Mouse (Mus musculus): ENCODE results near the gene Pald1. TPM values are rescaled to one million over a fixed set of nuclear protein-coding genes. Genes with fewer than 3 reads are reported as not detected.

The Pald1 gene
- total RNA-seq, 1 experiment from 2014 or later: 0.84 TPM

DNA sequence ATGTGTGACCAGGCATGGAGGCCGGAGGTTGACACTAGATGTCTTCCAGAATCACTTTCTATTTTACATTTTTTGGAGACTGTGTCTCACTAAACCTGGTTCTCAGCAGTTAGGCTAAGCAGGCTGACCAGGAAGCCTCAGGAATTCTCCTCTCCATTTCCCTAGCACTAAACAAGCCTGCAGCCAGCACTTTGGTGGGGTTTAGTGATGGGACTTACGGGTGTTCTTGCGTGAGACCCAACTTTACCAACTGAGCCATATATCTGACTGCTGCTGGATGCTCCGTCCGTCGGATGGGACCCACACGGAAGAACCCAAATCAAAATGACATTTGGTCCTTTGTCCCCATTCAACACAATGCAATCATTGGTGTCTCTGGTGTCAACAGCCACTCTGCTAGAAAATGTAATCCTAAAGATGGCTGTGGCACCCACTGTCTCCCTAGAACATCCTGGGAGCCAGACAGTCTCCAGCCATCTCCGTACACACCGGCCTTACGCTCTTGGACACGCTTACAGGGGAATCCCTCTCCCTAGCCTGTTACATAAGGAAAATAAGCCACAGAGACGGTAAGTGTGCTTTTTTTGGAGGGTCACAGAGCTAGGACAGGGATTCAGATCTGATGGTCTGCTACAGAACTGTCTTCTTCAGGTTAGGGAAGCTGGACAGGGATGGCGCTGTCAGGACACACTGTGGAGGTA, 3.8 kb downstream of the Pald1 start:
- ATAC-seq (replicated peaks in 1 of 2; ENCODE audit: insufficient read depth in 1 of 2, low FRiP score in 2 of 2, low TSS enrichment in 1 of 2, low read depth in 1 of 2, poor library complexity in 2 of 2, severe bottlenecking in 2 of 2): no peak

- ATAC-seq (replicated peaks in 1 of 2; ENCODE audit: insufficient read depth in 1 of 2, low FRiP score in 2 of 2, low TSS enrichment in 1 of 2, low read depth in 1 of 2, poor library complexity in 2 of 2, severe bottlenecking in 2 of 2): no peak
Observed at GRCm38 (mm10) chr10:61378698-61379097, 4.6 kb downstream of the Pald1 start.

DNA sequence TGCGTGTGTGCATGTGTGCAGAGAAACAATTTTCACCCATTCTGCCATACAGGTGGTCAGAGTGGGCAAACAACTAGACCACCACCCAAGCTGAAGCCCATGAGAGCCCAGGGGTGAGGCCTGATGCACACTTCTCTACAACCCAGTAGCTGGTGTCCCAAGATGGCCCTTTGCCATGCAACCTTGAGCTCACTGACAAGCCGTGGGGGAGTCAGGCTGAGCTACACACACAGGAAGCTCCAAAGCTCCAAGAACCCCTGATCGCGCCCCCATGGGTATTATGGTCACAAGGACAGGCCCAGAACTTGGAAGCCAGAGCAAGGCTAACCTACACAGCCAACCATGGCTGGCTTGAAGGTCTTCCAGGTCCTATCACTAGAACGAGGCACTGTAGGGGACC, 5.3 kb downstream of the Pald1 start:
- ATAC-seq (replicated peaks in 1 of 2; ENCODE audit: insufficient read depth in 1 of 2, low FRiP score in 2 of 2, low TSS enrichment in 1 of 2, low read depth in 1 of 2, poor library complexity in 2 of 2, severe bottlenecking in 2 of 2): no peak

GRCm38 (mm10) chr10:61374771-61375481, 8.4 kb downstream of the Pald1 start:
- no peak; a peak in 1 of 4 replicates for ATAC-seq (replicated peaks in 1 of 2; ENCODE audit: insufficient read depth in 1 of 2, low FRiP score in 2 of 2, low TSS enrichment in 1 of 2, low read depth in 1 of 2, poor library complexity in 2 of 2, severe bottlenecking in 2 of 2)

- no peak; a peak in 1 of 4 replicates for ATAC-seq (replicated peaks in 1 of 2; ENCODE audit: insufficient read depth in 1 of 2, low FRiP score in 2 of 2, low TSS enrichment in 1 of 2, low read depth in 1 of 2, poor library complexity in 2 of 2, severe bottlenecking in 2 of 2)
Observed at GRCm38 (mm10) chr10:61374076-61374475, 9.3 kb downstream of the Pald1 start.

DNA sequence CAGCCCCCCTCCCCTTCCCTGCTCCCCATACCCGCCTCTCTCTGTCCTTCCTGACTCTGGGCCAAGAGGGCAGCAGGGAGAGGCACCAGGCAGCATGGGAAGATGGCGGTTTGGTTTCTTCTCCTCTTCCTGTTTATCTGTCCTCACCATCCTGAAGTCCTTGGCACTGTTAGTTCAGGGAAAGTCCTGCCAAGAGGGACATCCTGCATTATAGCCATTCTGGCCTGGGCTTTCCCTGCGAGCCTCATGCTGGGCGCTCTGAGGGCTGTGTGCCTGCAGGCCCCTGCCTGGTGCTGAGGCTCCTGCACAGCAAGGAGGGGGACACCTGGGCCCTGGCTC, 10.8 kb downstream of the Pald1 start:
- no peak for ATAC-seq (replicated peaks in 1 of 2; ENCODE audit: insufficient read depth in 1 of 2, low FRiP score in 2 of 2, low TSS enrichment in 1 of 2, low read depth in 1 of 2, poor library complexity in 2 of 2, severe bottlenecking in 2 of 2)

DNA sequence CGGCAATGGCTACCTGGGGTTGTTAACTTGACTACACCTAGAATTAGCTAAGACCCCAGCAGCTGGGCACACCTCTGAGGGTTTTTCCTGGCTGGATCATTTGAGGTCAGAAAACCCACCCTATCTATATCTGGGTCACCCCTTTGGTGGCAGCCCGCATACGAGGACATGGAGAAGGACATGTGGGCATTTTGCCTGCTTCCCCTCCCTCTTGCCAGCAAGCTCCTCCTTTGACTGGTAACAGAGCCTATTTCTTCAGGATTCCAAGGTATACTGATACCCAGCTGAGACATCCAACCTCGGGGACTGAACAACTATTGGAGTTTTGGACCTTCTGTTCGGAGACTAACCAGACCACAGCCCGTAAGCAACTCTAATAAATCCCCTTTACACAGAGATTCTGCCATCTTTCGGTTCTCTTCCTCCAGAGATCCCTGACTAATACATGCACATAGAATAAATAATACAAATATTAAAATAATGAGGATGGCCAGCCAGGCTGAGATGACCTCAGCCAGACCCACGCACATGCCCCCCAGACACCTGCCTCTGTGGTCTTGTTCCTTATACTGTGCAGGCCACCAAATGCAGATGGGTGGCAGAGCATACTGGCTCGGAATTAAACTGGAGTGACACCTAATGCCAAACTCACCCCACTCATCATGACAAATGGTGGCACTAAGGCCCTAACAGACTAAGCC, 11.3 kb downstream of the Pald1 start:
- ATAC-seq (replicated peaks in 1 of 2; ENCODE audit: insufficient read depth in 1 of 2, low FRiP score in 2 of 2, low TSS enrichment in 1 of 2, low read depth in 1 of 2, poor library complexity in 2 of 2, severe bottlenecking in 2 of 2): no peak

GRCm38 (mm10) chr10:61370273-61370979, 12.9 kb downstream of the Pald1 start:
- ATAC-seq (replicated peaks in 1 of 2; ENCODE audit: insufficient read depth in 1 of 2, low FRiP score in 2 of 2, low TSS enrichment in 1 of 2, low read depth in 1 of 2, poor library complexity in 2 of 2, severe bottlenecking in 2 of 2): no peak

- ATAC-seq (replicated peaks in 1 of 2; ENCODE audit: insufficient read depth in 1 of 2, low FRiP score in 2 of 2, low TSS enrichment in 1 of 2, low read depth in 1 of 2, poor library complexity in 2 of 2, severe bottlenecking in 2 of 2): no peak
Observed at GRCm38 (mm10) chr10:61369755-61370154, 13.6 kb downstream of the Pald1 start.

- no peak; a peak in 1 of 4 replicates for ATAC-seq (replicated peaks in 1 of 2; ENCODE audit: insufficient read depth in 1 of 2, low FRiP score in 2 of 2, low TSS enrichment in 1 of 2, low read depth in 1 of 2, poor library complexity in 2 of 2, severe bottlenecking in 2 of 2)
Observed at GRCm38 (mm10) chr10:61365902-61366301, 17.4 kb downstream of the Pald1 start.

DNA sequence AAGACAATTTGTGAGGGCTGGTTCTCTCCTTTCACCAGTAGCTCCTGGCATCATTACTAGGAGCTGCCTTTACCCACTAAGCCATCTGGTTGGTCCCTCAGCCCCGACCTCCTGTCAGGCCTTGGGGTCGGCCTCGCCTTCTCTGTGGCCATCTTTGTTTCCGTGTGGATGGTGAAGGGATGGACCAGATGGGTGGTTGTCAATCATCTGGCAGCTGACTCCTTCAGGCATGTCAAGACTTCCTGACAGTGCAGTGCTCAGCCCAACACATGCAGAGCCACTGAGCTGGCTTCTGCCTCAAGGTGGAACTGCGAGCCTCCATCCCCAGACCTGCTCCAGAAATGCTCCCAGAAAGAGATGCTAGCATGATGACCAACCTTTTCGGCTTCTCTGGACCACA, 18.9 kb downstream of the Pald1 start:
- ATAC-seq (replicated peaks in 1 of 2; ENCODE audit: insufficient read depth in 1 of 2, low FRiP score in 2 of 2, low TSS enrichment in 1 of 2, low read depth in 1 of 2, poor library complexity in 2 of 2, severe bottlenecking in 2 of 2): no peak

GRCm38 (mm10) chr10:61362992-61363391, 20.3 kb downstream of the Pald1 start:
- ATAC-seq (replicated peaks in 1 of 2; ENCODE audit: insufficient read depth in 1 of 2, low FRiP score in 2 of 2, low TSS enrichment in 1 of 2, low read depth in 1 of 2, poor library complexity in 2 of 2, severe bottlenecking in 2 of 2): no peak

- ATAC-seq (replicated peaks in 1 of 2; ENCODE audit: insufficient read depth in 1 of 2, low FRiP score in 2 of 2, low TSS enrichment in 1 of 2, low read depth in 1 of 2, poor library complexity in 2 of 2, severe bottlenecking in 2 of 2): no peak
Observed at GRCm38 (mm10) chr10:61362483-61362882, 20.8 kb downstream of the Pald1 start.

DNA sequence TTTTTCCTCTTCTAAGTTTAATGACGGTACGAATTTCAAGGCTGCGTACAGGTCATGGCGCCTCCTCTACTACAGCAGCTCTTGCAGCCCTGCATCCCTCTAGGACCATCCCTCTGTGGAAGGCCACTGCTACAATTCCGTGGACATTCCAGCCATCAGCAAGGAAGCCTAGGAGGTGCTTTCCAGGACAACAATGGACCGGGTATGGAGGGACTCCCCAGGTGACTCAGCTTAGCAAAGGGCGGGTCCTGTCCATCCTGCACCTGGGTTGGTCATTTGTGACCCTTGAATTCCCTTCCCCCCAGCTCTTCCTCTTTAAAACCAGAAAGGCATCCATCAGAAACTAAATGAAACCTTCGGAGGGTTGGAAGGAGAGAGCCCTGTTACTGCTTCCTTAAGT, 22.7 kb downstream of the Pald1 start:
- no peak for ATAC-seq (replicated peaks in 1 of 2; ENCODE audit: insufficient read depth in 1 of 2, low FRiP score in 2 of 2, low TSS enrichment in 1 of 2, low read depth in 1 of 2, poor library complexity in 2 of 2, severe bottlenecking in 2 of 2)

- no peak for ATAC-seq (replicated peaks in 1 of 2; ENCODE audit: insufficient read depth in 1 of 2, low FRiP score in 2 of 2, low TSS enrichment in 1 of 2, low read depth in 1 of 2, poor library complexity in 2 of 2, severe bottlenecking in 2 of 2)
Observed at GRCm38 (mm10) chr10:61359411-61359810, 23.9 kb downstream of the Pald1 start.

GRCm38 (mm10) chr10:61357658-61358057, 25.7 kb downstream of the Pald1 start:
- no peak for ATAC-seq (replicated peaks in 1 of 2; ENCODE audit: insufficient read depth in 1 of 2, low FRiP score in 2 of 2, low TSS enrichment in 1 of 2, low read depth in 1 of 2, poor library complexity in 2 of 2, severe bottlenecking in 2 of 2)

GRCm38 (mm10) chr10:61356568-61356967, 26.8 kb downstream of the Pald1 start:
- no peak for ATAC-seq (replicated peaks in 1 of 2; ENCODE audit: insufficient read depth in 1 of 2, low FRiP score in 2 of 2, low TSS enrichment in 1 of 2, low read depth in 1 of 2, poor library complexity in 2 of 2, severe bottlenecking in 2 of 2)

- no peak for ATAC-seq (replicated peaks in 1 of 2; ENCODE audit: insufficient read depth in 1 of 2, low FRiP score in 2 of 2, low TSS enrichment in 1 of 2, low read depth in 1 of 2, poor library complexity in 2 of 2, severe bottlenecking in 2 of 2)
Observed at GRCm38 (mm10) chr10:61356095-61356494, 27.2 kb downstream of the Pald1 start.
